Mouse (Mus musculus): ENCODE measurements at regions not wholly inside any gene's neighbourhood (a gene's known extent, or its start where the extent isn't known, plus 50 kb on each side); places are given as distances from the start of the nearest gene placed in this dataset.

- H3K36me3 ChIP-seq (ENCODE audit: control insufficient read depth, insufficient read depth, low read length), result no peaks in the 10 kb centered on the region
- DNase-seq, result no peak
- TF ChIP-seq POLR2A (IDR thresholded peaks at IDR 0.05; ENCODE audit: low read depth, low read length), result no peak
- no peak for TF ChIP-seq CTCF (conservative IDR thresholded peaks at IDR 0.05; ENCODE audit: insufficient read depth, insufficient read length, low read depth, low read length)
- no peaks in the 10 kb centered on the region for H3K4me1 ChIP-seq (ENCODE audit: control insufficient read depth, insufficient read depth, low read length)
- no peaks in the 10 kb centered on the region for H3K27me3 ChIP-seq (replicated peaks; ENCODE audit: control insufficient read depth, insufficient read depth, low read length)
- WGBS, result 54% methylated on average over 4 of the region's 4 CpGs
- no peak overlapping the region for H3K27ac ChIP-seq (ENCODE audit: insufficient read depth, low read depth, low read length)
- no peak overlapping the region for H3K4me3 ChIP-seq (ENCODE audit: insufficient read depth, low read depth, low read length)
These were observed 108.5 kb downstream of the Olfm1 start for GRCm38 (mm10) chr2:28301313-28301712.

GRCm38 (mm10) chr2:28303936-28304335 is 111.1 kb downstream of the Olfm1 start:
- H3K27me3 ChIP-seq (replicated peaks; ENCODE audit: control insufficient read depth, insufficient read depth, low read length), result no peaks in the 10 kb centered on the region
- no peak overlapping the region for H3K4me3 ChIP-seq (ENCODE audit: insufficient read depth, low read depth, low read length)
- no peak for DNase-seq
- TF ChIP-seq CTCF (conservative IDR thresholded peaks at IDR 0.05; ENCODE audit: insufficient read depth, insufficient read length, low read depth, low read length), result no peak
- TF ChIP-seq POLR2A (IDR thresholded peaks at IDR 0.05; ENCODE audit: low read depth, low read length), result no peak
- H3K4me1 ChIP-seq (ENCODE audit: control insufficient read depth, insufficient read depth, low read length), result no peaks in the 10 kb centered on the region
- no peak overlapping the region for H3K27ac ChIP-seq (ENCODE audit: insufficient read depth, low read depth, low read length)
- H3K36me3 ChIP-seq (ENCODE audit: control insufficient read depth, insufficient read depth, low read length), result no peaks in the 10 kb centered on the region
- WGBS, result 89% methylated on average over 5 of the region's 5 CpGs

- no peaks in the 10 kb centered on the region for H3K36me3 ChIP-seq (ENCODE audit: control insufficient read depth, insufficient read depth, low read length)
- TF ChIP-seq CTCF (conservative IDR thresholded peaks at IDR 0.05; ENCODE audit: insufficient read depth, insufficient read length, low read depth, low read length) (peak; percentile 65), POLR2A (IDR thresholded peaks at IDR 0.05; ENCODE audit: low read depth, low read length) (no peak)
- no peaks in the 10 kb centered on the region for H3K27me3 ChIP-seq (replicated peaks; ENCODE audit: control insufficient read depth, insufficient read depth, low read length)
- no peak overlapping the region for H3K4me3 ChIP-seq (ENCODE audit: insufficient read depth, low read depth, low read length)
- no peak overlapping the region for H3K27ac ChIP-seq (ENCODE audit: insufficient read depth, low read depth, low read length)
- WGBS, result 15% methylated on average over 3 of the region's 3 CpGs
- DNase-seq, result peak; percentile 50
- H3K4me1 ChIP-seq (ENCODE audit: control insufficient read depth, insufficient read depth, low read length), result no peaks in the 10 kb centered on the region
These were observed 111.9 kb downstream of the Olfm1 start for GRCm38 (mm10) chr2:28304712-28305111.

- no peak for DNase-seq
- H3K4me1 ChIP-seq (ENCODE audit: control insufficient read depth, insufficient read depth, low read length), result no peaks in the 10 kb centered on the region
- H3K27ac ChIP-seq (ENCODE audit: insufficient read depth, low read depth, low read length), result no peak overlapping the region
- 87% methylated on average over 5 of the region's 5 CpGs for WGBS
- no peak overlapping the region for H3K4me3 ChIP-seq (ENCODE audit: insufficient read depth, low read depth, low read length)
- TF ChIP-seq CTCF (conservative IDR thresholded peaks at IDR 0.05; ENCODE audit: insufficient read depth, insufficient read length, low read depth, low read length), result no peak
- TF ChIP-seq POLR2A (IDR thresholded peaks at IDR 0.05; ENCODE audit: low read depth, low read length), result no peak
- no peaks in the 10 kb centered on the region for H3K27me3 ChIP-seq (replicated peaks; ENCODE audit: control insufficient read depth, insufficient read depth, low read length)
- H3K36me3 ChIP-seq (ENCODE audit: control insufficient read depth, insufficient read depth, low read length), result no peaks in the 10 kb centered on the region
These were observed 116.3 kb downstream of the Olfm1 start for GRCm38 (mm10) chr2:28309122-28309521.

- H3K4me3 ChIP-seq (ENCODE audit: insufficient read depth, low read depth, low read length), result no peak overlapping the region
- no peak overlapping the region for H3K27ac ChIP-seq (ENCODE audit: insufficient read depth, low read depth, low read length)
- no peak for DNase-seq
- 87% methylated on average over 6 of the region's 6 CpGs for WGBS
- TF ChIP-seq POLR2A (IDR thresholded peaks at IDR 0.05; ENCODE audit: low read depth, low read length), result no peak
- H3K36me3 ChIP-seq (ENCODE audit: control insufficient read depth, insufficient read depth, low read length), result no peaks in the 10 kb centered on the region
- H3K4me1 ChIP-seq (ENCODE audit: control insufficient read depth, insufficient read depth, low read length), result no peaks in the 10 kb centered on the region
- H3K27me3 ChIP-seq (replicated peaks; ENCODE audit: control insufficient read depth, insufficient read depth, low read length), result no peaks in the 10 kb centered on the region
These were observed 119.4 kb downstream of the Olfm1 start for GRCm38 (mm10) chr2:28312212-28312611.

- no peak for DNase-seq
- 51% methylated on average over 11 of the region's 11 CpGs for WGBS
- H3K27me3 ChIP-seq (replicated peaks; ENCODE audit: control insufficient read depth, insufficient read depth, low read length), result no peaks in the 10 kb centered on the region
- no peak for TF ChIP-seq CTCF (conservative IDR thresholded peaks at IDR 0.05; ENCODE audit: insufficient read depth, insufficient read length, low read depth, low read length)
- no peak for TF ChIP-seq POLR2A (IDR thresholded peaks at IDR 0.05; ENCODE audit: low read depth, low read length)
- no peaks in the 10 kb centered on the region for H3K36me3 ChIP-seq (ENCODE audit: control insufficient read depth, insufficient read depth, low read length)
- H3K4me3 ChIP-seq (ENCODE audit: insufficient read depth, low read depth, low read length), result no peak overlapping the region
- H3K4me1 ChIP-seq (ENCODE audit: control insufficient read depth, insufficient read depth, low read length), result no peaks in the 10 kb centered on the region
- no peak overlapping the region for H3K27ac ChIP-seq (ENCODE audit: insufficient read depth, low read depth, low read length)
These were observed 121.1 kb upstream of the Ppp1r26 start for GRCm38 (mm10) chr2:28325502-28325901.

- 58% methylated on average over 6 of the region's 6 CpGs for WGBS
- Histone ChIP-seq H3K27ac (ENCODE audit: insufficient read depth, low read depth, low read length) (no peak overlapping the region), H3K4me3 (ENCODE audit: insufficient read depth, low read depth, low read length) (no peak overlapping the region), H3K27me3 (replicated peaks; ENCODE audit: control insufficient read depth, insufficient read depth, low read length) (no peaks in the 10 kb centered on the region), H3K4me1 (ENCODE audit: control insufficient read depth, insufficient read depth, low read length) (no peaks in the 10 kb centered on the region), H3K36me3 (ENCODE audit: control insufficient read depth, insufficient read depth, low read length) (no peaks in the 10 kb centered on the region)
- TF ChIP-seq POLR2A (IDR thresholded peaks at IDR 0.05; ENCODE audit: low read depth, low read length) (no peak), CTCF (conservative IDR thresholded peaks at IDR 0.05; ENCODE audit: insufficient read depth, insufficient read length, low read depth, low read length) (no peak)
- DNase-seq, result no peak
These were observed 120.5 kb upstream of the Ppp1r26 start for GRCm38 (mm10) chr2:28326056-28326455.

- no peaks in the 10 kb centered on the region for H3K36me3 ChIP-seq (ENCODE audit: control insufficient read depth, insufficient read depth, low read length)
- no peaks in the 10 kb centered on the region for H3K4me1 ChIP-seq (ENCODE audit: control insufficient read depth, insufficient read depth, low read length)
- no peak for DNase-seq
- no peak for TF ChIP-seq POLR2A (IDR thresholded peaks at IDR 0.05; ENCODE audit: low read depth, low read length)
- TF ChIP-seq CTCF (conservative IDR thresholded peaks at IDR 0.05; ENCODE audit: insufficient read depth, insufficient read length, low read depth, low read length), result no peak
- 88% methylated on average over 3 of the region's 3 CpGs for WGBS
- no peak overlapping the region for H3K27ac ChIP-seq (ENCODE audit: insufficient read depth, low read depth, low read length)
- no peak overlapping the region for H3K4me3 ChIP-seq (ENCODE audit: insufficient read depth, low read depth, low read length)
- no peaks in the 10 kb centered on the region for H3K27me3 ChIP-seq (replicated peaks; ENCODE audit: control insufficient read depth, insufficient read depth, low read length)
These were observed 119.9 kb upstream of the Ppp1r26 start for GRCm38 (mm10) chr2:28326682-28327081.
